Mouse (Mus musculus): ENCODE data around the gene Nrf1. TPM values are rescaled to one million over a fixed set of nuclear protein-coding genes. Genes with fewer than 3 reads are reported as not detected.

The Nrf1 gene
- polyA plus RNA-seq (2014; fragmentation: Illumina TruSeq; extraction: RNeasy Lipid Tissue Mini Kit (QIAGEN cat#74804); ENCODE audit: low read depth, low replicate concordance) = 11.7 TPM

DNA sequence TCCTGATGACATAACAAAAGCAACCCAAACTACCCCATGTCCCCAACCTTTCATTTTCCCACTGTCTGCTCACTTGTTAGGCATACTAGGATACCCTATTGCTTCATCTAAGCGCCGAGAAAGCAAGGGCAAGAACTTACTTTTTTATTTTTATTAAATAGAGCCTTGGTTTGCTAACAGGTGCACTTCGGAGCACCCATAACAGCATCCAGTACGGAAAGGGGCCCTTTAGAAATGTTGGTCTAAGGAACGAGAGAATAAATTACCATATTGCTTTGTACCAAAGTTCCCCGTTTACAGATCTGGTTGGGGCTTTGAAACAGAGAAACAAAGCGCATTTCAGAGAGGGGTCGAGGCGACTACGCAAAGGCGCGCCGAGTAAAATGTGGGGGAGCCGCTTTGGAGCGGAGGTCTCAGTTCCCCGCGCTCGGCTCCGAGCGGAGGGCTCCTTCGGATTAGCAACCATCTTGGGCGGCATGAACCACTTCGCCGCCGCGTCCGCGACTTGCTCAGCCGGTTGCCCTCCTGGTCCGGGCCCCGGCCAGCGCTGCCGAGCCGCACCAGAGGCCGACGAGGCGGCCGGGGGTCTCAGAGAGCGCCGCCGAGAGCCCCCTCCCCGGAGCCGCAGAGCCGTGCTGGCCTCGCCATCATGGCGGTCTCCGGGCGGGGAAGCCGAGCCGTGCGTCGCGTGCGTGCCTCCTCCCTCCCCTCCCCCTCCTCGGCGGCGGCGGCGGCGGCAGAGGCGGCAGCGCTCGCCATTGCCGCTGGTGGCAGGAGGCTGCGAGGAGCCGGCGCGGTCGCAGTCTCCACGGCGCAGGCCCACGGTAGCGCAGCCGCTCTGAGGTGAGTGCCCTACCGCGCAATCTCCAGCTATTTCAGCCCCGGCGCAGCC, at the start of gene Nrf1:
Gene Nrf1 (plus strand): TSS at position 718 of the 892 bp plus-strand sequence.

Other genes starting within 250 kb of the Nrf1 start
- 10.9 TPM for gene Strip2, start 131.0 kb upstream of the Nrf1 start, polyA plus RNA-seq (2014; fragmentation: Illumina TruSeq; extraction: RNeasy Lipid Tissue Mini Kit (QIAGEN cat#74804); ENCODE audit: low read depth, low replicate concordance)